Mouse (Mus musculus) cerebral cortex, adult 2 months (tissue): Measurements from ENCODE around the gene Cdc42se1.

ENCODE experiments used
- WGBS: fragments of 180-500 bp; shearing (Covaris S2); methylation state at CpG from one replicate; pipeline ENCODE4 v1.1.7; 2018; 5-methylcytosine and 5-hydroxymethylcytosine counted together

The Cdc42se1 gene

DNA sequence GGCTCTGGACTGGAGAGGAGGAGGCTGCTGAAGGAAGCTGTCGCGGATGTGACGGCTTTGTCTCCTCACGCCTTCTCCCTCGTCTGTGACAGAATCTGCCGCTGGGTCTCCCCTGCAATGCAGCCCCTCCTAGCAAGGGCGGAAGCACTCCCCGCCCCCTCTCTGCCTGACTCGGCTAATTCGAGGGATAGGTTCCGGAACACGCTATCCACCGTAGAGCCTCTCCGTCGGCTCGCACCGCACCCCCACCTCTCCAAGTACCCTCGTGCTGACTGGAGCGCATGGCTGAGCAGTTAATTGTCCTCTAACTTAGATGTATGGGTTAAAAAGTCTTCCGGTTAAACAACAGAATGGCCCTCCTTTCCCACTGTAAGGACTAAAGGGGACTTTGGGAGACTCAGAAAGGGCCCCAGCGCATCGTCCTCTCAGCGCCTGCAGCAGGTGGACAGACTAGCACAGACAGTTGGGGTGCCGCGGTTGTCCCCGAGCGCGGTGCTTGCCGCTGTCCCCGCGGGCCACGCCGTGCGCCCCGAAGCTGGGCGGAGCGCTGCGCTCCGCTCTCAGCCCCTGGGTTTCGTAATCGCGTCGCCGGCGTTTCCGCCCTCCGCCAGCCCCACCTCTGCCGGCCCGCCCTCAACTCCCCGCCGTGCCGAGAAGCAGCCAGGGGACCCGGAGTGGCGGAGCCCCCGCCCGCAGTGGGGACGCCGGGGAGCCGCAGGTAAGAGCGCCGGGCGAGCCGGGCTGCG lies at the start of gene Cdc42se1:
Gene Cdc42se1, plus strand, starts transcription at position 585 of the 746 bp plus-strand sequence.
- WGBS = under 1% methylated on average over 64 of the region's 64 CpGs

DNA sequence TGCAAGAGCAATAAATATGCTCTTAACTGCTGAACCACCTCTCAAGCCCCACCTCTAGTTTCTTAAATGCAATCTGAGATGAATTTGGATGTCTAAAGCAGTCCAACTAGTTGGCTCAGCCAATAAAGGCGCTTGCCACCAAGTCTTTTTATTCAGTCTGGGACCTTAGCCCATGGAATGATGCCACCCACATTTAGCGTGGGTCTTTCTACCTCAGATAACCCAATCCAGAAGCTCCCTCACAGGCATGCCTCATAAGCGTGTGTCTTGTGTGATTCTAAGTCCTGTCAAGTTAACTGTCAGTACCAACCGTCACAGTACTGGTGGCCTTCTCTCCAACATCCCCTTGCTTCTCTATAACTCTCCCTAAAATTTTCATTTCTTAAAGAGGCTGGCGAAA lies 49.6 kb upstream of the Cdc42se1 start:
- WGBS = 49% methylated on average over 5 of the region's 5 CpGs

DNA sequence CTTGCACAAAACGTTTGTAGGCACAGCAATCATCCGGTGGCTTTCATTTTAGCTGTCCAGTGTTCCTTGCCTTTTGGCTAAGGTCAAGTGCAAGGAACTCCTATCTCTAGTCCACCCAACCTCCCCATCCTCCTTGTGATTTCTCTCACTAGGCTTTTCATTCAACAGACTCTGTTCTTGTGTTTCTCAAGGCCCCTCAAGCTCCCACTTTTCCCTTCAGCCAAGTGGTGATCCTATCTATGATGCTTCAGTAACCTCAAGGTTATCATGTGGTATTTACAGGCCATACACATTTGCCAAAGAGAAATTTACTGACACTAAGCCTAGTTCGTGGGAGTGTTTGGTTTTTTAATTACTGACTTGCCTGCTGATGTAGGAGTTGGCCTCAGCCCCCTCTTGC lies 48.6 kb upstream of the Cdc42se1 start:
- 64% methylated on average over 3 of the region's 3 CpGs for WGBS

DNA sequence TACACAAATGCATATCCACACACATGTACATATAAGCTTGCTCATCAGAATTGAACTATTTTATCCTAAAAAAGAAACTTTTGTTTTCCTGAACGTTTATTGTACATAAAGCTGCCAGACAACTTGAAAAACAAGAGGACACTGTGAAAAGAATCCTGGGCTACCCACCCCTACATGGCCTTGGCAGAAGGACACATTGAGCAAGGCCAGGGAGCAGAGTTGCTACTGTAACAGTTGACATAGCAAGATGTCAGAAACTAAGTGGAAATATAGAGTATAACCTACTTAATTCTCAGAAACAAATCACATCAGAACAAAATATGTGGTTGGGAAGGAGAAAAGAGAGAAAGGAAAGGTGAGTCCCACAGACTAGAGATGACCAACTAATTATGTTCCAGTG lies 46.7 kb upstream of the Cdc42se1 start:
- WGBS = 43% methylated on average over 1 of the region's 1 CpGs

DNA sequence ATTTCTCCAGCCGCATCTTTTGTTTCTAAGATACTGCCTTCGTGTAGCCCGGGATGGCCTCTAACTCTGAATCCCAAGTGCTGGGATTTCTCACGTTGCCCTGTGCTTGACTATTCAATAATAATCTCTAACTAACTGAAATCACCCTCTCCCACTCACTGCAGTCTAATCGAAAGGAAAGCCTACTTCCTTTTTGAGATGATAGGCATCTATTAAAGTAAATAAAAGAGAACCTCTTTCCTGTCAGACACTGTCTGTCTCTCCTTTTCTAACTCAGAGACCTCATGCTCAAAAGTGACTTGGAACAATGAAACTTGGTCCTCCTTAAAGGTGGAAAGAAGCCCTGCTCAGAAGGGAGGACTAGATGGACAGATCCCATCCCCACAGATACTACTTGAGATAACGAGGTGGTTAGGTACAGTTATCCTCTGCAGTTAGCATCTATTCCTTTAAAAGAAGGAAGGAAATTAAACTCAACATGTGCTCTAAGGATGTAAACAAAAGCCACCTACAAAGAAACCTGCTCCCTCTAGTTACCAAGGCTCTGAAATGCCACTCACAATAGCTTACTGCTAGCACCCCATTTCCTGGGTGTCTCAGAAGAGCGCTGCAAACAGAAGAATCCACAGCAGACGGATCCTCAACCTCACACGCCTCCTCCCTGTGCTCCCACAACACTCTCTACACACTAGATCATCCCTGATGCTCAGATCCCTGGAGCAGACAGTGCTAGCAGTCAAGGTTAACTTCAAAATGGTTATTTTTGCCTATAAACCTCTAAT lies 43.5 kb upstream of the Cdc42se1 start:
- WGBS = 68% methylated on average over 9 of the region's 9 CpGs

DNA sequence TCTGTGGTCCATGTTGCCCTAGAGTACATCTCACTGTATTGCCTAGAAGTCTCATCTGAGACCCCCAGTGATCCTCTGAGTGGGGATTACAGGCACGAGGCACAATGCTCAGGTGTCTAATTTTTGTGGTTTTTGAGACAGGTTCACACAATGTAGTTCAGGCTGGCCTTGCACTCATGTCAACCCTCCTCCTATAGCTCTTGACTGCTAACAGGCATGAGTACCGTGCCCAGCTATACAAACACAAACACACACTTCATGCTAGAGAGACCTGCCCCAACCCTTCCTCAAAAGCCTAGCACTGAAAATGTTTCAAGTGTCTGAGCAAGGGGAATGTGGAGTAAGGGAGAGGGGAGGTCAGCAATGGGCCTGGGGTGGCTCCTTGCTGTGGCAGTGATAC lies 42.4 kb upstream of the Cdc42se1 start:
- 94% methylated on average over 2 of the region's 2 CpGs for WGBS

DNA sequence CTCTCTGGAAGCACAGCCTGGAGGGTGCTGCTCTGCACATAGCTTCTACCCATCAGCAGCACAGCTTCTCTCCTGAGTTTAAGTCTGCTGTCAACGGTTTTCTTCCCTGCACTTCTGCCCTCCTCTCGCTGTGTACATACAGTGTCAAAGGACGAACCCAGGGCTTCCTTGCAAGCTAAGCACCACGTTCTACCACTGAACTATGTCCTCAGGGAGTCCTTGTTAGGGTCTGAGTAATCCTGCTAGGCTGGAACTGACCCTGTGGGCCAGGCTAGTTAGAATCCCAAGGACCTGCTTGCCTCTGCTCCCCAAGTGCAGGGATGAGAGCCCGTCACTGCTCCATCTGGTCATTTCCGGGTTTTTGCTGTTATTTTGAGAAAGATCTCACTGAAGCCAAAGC lies 41.6 kb upstream of the Cdc42se1 start:
- 88% methylated on average over 6 of the region's 6 CpGs for WGBS

DNA sequence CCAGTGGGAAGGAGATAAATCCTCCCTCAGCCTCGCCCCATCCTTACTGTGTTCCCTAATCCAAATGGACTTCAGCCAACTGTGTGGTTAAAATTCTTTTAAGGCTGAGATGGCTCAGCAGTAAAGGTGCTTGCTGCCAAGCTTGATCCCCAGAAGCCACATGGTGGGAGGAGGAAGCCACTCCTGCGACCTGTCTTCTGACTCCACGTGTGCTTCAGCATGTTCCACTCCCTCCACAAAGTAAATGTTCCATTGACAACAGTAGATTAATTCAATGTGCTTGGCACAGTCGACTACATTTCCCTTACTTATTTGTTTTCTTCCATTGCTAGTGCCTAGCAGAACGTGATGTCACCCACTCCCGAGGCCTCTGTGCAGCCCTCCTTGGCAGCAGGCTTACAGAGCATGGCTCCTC lies 33.8 kb upstream of the Cdc42se1 start:
- 47% methylated on average over 6 of the region's 6 CpGs for WGBS

DNA sequence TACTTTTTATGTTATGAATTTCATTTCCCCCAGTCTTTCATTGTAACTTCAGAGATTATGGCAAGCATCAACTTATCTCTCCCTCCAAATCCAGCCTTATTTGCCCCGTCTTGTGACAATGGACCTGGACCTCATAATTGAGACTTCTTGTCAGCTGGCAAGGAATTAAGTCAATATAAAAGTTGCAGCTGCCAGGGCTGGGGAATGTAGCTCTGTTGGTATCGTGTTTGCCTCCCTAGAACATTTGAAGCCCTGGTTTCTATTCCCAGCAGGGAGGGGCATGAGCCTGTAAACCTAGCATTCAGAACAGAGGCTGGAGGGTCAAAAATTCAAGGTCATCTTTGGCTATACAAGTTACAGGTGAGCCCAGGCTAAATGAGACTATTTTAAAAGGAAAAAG lies 32.8 kb upstream of the Cdc42se1 start:
- 90% methylated on average over 2 of the region's 2 CpGs for WGBS

DNA sequence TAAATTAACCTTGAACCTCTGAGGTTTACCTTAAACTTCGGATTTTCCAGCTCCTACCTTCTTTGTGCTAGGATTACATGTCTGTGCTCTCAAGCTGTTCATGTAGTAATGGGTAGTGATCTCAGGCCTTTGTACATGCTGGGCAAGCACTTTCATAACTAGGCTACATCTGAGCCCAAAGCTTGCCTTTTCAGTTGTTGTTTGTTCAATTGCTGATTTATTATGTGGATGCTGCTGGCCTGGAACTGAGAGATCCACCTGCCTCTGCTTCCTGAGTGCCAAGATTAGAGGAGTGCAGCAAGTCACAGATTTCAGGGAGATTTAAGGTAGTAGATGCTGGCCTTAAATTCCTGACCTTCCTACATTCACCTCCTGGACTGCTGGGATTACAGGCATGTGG lies 29.4 kb upstream of the Cdc42se1 start:
- 85% methylated on average over 1 of the region's 1 CpGs for WGBS

DNA sequence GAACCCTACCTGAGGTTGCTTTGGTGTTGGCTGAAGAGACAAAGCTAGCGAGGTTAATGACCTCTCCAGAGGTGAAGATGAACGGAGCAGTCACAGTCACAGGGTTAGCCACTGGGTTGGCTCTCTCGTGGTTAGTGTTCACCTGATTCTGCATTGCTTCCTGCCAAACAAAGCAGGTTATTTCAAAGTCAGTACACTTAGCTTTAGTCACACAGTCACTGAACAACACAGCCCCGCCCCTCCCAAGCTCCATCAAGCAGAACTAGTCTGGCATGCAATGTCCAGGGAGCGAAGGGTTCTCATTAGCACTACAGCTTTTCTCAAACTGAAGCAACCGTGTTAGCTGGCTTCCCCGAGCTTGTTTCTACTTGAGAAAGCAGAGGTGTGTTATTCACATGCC lies 28.4 kb upstream of the Cdc42se1 start:
- WGBS = 58% methylated on average over 7 of the region's 7 CpGs

DNA sequence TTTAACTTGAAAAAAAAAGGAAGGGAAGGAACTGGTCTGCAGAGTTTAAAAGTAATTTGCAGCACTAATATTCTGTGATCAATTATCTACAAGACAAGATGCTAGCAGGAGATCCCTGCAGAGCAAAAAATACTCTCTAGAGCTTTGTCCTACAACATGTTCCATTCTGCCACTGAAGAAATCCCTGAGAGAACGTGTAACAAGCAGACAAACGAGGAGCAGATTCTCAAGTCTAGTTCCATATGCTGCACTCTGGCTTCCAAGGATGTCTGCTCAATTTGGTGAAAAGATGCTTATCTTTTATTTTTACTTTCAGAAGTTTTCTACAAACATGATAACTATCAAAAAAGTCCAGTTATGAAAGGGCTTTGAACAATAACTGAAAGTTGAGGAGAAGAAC lies 28.0 kb upstream of the Cdc42se1 start:
- 38% methylated on average over 2 of the region's 2 CpGs for WGBS

DNA sequence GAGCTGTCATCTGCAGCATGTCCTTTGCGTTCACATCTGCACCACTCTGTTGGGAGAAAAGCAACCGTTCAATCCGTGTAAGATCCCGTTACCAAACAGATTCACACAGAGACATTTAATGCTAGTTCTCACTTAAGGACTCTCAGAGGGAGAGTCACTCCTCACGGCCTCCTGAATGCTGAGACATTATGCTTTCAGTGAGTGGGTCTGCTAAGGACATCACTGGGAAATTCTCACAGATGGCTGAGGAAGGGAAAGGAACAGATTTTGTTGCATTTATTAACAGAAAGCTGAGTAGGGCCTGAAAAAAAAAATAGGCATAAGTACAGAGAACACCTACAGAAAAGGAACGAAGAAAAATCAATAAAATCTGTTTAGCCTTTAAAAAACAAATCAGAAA lies 24.7 kb upstream of the Cdc42se1 start:
- WGBS = 54% methylated on average over 6 of the region's 6 CpGs

DNA sequence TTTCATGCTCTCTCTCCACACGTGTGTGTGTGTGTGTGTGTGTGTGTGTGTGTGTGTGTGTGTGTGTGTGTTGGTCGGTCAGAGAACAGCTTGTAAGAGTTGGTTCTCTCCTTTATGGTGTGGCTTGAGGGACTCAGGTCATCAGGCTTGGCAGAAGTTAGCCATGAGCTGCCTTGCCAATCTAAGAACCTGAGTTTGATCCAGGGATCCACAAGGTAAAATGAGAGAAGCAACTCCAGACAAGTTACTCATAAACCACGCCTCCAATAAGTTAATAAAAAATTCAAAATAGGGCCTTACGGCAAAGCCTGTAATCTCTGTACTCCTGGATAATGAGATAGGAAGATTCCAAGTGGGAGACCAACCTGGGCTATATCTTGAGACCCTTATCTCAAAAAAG lies 20.2 kb upstream of the Cdc42se1 start:
- WGBS = 77% methylated on average over 4 of the region's 4 CpGs

DNA sequence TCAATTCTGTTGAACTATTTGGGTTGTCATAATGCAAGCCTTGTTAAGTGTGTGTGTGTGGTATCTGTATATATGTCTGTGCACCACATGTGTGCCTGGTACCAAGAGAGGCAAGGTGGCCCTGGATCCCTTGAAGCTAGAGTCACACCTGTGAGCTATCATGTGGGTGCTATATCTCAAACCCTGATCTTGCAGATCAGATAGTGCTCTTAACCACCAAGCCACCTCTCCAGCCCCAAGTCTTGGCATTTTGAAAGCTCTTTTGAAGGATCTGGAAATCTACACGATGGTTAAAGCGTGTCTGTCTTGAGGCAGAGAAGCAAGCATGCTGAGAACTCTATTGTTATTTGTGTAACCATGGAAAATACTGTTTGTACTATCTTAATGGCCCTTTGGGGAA lies 17.9 kb upstream of the Cdc42se1 start:
- WGBS = 62% methylated on average over 2 of the region's 2 CpGs

DNA sequence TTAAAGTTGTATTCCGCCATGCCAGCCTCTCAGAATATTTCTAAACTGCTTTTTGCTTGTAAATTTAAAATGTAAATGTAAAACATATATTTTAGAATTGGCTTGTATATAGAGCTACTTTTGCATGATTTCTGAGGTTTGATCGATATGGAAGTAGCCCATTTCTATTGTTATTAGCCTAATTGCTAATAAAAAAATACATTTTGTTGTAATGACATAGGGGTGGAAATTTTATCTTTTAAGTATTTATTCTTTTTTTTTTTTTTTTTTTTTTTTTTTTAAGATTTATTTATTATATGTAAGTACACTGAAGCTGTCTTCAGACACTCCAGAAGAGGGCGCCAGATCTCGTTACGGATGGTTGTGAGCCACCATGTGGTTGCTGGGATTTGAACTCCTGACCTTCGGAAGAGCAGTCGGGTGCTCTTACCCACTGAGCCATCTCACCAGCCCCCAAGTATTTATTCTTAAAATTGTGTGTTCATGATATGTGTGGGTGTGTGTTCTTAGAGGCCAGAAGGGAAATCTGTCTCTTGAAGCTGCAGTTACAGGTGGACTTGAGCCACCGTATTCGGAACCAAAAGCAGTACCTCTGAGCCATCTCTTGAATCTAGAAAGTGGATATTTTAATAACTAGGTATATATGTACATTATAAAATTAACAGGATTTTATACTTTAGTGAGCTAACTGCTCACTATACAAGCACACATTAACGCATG lies 15.5 kb upstream of the Cdc42se1 start:
- 81% methylated on average over 10 of the region's 10 CpGs for WGBS

DNA sequence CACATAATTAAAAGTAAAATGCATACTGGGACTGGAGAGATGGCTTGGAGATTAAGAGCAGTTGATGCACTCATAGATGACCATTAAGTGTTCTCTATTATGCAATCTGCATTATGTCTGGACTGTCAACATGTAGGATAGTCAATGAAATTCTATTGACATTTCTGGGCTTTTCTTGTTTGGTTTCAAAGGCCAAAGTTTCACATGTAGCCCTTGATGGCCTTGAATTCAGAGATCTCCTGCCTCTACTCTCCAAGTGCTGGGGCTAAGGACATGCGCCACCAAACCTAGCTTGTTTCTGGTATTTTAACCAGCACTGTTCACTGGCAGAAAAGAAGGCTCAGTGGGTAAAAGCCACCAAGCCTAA lies 14.9 kb upstream of the Cdc42se1 start:
- WGBS = 100% methylated on average over 1 of the region's 1 CpGs

DNA sequence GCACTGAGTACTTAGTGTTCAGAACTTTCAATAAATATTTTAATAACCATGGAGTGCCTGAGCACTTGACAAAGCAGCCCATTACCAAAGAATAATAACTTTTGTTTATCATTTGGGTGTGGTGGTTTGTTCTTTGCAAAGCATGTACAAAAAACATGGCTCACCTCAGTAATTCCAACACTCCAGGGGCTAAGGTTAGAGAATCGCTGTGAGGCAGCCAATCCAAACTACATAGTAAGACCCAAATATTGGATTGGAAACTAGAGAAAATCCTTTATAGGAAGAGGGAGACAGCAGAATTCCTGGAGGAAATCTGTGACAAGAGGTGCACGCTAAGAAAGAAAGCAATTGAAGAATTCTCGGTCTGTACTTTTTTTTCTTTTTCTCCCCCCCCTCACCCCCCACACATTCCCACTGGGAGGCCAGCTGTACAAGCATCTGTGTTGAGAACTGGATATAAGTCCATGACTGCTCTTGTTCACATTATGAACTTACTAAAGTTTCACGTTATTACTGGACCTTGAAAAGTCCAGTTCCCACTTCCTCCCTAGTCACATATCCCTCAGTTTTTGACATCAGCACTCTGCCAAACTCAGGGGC lies 11.8 kb upstream of the Cdc42se1 start:
- WGBS = 11% methylated on average over 4 of the region's 4 CpGs

DNA sequence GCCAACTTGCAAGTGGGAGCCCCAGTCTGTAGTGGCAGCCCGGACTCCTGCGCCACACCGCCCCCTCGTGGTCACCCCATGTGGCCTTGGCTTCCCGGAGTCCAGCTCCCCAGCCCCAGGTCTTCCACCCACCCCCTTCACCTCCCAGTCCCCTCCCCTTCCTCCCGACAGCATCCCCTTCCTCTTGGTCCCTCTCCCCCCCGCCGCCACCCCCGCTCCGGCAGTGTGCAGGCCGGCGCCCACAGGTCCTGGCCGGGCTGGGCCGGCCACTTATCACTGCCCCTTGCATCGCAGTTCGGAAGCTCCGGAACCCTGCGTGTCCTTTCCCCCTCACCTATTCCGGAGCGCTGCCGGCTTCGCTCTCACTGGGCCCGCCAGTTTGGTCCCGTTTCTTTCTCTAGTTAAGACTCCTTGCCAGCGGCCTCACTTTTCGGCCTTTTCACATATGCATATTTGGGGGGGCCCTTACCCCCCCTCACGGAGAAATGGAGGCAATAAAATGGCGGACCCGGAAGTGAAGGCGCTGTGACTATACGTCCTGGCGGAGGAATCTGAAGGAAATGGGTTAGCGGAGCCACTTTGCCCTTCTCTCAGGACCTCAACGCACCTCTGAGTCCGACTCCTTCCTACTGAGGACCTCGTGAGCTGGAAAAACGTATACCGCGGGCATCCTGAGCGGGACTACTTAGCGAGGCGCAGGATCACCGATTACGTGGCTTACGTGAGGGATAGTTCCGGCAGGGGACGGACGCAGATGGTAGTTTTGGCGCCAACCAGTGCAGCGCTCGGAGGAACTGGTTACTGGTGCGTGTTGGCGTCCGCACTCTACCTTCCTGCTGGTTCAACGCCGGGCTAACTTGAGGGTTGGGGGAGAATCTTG lies 11.0 kb upstream of the Cdc42se1 start, which contains the start of gene Gabpb2:
Gene Gabpb2, minus strand, starts transcription at position 662 of the 880 bp plus-strand sequence.
- under 1% methylated on average over 56 of the region's 56 CpGs for WGBS

DNA sequence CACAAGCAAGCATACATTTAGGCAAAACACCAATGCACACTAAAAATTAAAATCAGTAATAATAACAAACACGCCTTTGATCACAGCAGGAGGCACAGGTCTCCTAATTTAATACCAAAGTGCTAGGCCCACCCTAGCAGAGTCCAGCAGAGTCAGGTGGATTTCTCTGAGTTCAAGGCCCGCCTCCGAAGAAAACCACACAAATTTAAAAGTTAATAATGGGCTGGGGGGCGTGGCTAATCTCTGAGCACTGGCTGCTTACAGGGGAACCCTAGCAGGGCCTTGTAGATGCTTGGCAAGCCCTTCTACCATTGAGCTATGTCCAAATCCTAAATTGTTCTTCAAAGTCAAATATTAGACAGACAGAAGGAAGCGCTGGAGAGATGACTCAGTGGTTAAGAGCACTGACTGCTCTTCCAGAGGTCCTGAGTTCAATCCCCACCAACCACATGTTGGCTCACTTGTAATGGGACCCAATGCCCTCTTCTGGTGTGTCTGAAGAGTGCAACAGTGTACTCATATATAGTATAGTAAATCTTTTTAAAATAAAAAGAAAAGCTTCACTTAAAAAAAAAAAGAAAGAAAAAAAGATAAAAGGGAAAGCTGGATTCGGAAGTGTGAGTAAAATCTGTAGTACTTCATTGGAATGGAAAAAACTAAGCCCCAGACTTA lies 9.9 kb upstream of the Cdc42se1 start:
- 79% methylated on average over 6 of the region's 6 CpGs for WGBS

DNA sequence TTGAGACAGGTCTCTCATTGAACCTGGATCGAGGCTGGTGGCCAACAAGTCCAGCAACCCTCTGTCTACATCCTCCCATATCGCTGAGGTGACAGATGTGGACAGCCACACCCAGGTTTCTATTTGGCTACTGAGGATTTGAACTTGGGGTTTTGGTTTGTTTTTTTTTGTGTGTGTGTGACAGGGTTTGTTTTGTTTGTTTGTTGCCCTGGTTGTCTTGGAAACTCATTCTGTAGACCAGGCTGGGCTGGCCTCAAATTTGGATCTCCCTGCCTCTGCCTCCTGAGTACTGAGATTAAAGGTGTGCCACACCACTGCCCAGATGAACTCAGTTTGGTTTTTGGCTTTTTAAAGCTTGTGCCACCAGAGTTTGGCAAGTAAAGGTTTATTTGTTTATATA lies 5.5 kb upstream of the Cdc42se1 start:
- 87% methylated on average over 2 of the region's 2 CpGs for whole genome bisulfite sequencing
